Mouse (Mus musculus): ENCODE measurements around the gene Daam2.

- TF ChIP-seq CTCF (conservative IDR thresholded peaks at IDR 0.05; ENCODE audit: insufficient read depth, insufficient read length, low read depth, low read length): no peak
- TF ChIP-seq POLR2A (IDR thresholded peaks at IDR 0.05; ENCODE audit: low read depth, low read length): no peak
Measured at GRCm38 (mm10) chr17:49456334-49456733, 107.8 kb downstream of the Daam2 start.
